Mouse (Mus musculus) right cerebral cortex, postnatal 4 days (tissue): ENCODE measurements around the gene Zbtb7a.
"Not testable (repeated sequence)": the region's sequence is repeated elsewhere in the genome, so short reads cannot be mapped to it uniquely, and the experiment has no call there.

Source experiments
- DNase-seq: peaks from one replicate; pipeline ENCODE4 v3.0.0-alpha.2; 2022

Zbtb7a gene

GRCm38 (mm10) chr10:81174617-81175344, 39.8 kb downstream of the Zbtb7a start:
- DNase-seq = peak; percentile 88

- not testable (repeated sequence) for DNase-seq
These were observed 40.3 kb downstream of the Zbtb7a start for GRCm38 (mm10) chr10:81175345-81175701.

GRCm38 (mm10) chr10:81175936-81176465, 41.0 kb downstream of the Zbtb7a start:
- no peak for DNase-seq

GRCm38 (mm10) chr10:81176466-81177271, 41.6 kb downstream of the Zbtb7a start, which contains the start of gene Eef2:
Gene Eef2 (plus strand): TSS chr10:81176631.
- DNase-seq = peak; percentile 100

GRCm38 (mm10) chr10:81177491-81177925, 42.5 kb downstream of the Zbtb7a start:
- DNase-seq = peak; percentile 54

GRCm38 (mm10) chr10:81177958-81178712, 43.1 kb downstream of the Zbtb7a start:
- DNase-seq = no peak

GRCm38 (mm10) chr10:81178927-81179326, 43.9 kb downstream of the Zbtb7a start:
- DNase-seq = no peak

- no peak for DNase-seq
These were observed 44.7 kb downstream of the Zbtb7a start for GRCm38 (mm10) chr10:81179451-81180342.

- no peak for DNase-seq
These were observed 45.9 kb downstream of the Zbtb7a start for GRCm38 (mm10) chr10:81180946-81181345.

GRCm38 (mm10) chr10:81181860-81182259, 46.8 kb downstream of the Zbtb7a start:
- not testable (repeated sequence) for DNase-seq

GRCm38 (mm10) chr10:81182336-81183333, 47.6 kb downstream of the Zbtb7a start, which contains the start of gene Dapk3:
Gene Dapk3 (plus strand): TSS chr10:81183005.
- peak; percentile 93 for DNase-seq

- DNase-seq = no peak
These were observed 48.8 kb downstream of the Zbtb7a start, which contains the start of gene 4930442H23Rik for GRCm38 (mm10) chr10:81183805-81184204. Gene 4930442H23Rik (minus strand): TSS chr10:81183849.

GRCm38 (mm10) chr10:81184765-81185164, 49.7 kb downstream of the Zbtb7a start:
- no peak for DNase-seq

GRCm38 (mm10) chr10:81187161-81187560, 52.1 kb downstream of the Zbtb7a start:
- no peak for DNase-seq

GRCm38 (mm10) chr10:81189821-81190220, 54.8 kb downstream of the Zbtb7a start:
- no peak for DNase-seq

GRCm38 (mm10) chr10:81190236-81190911, 55.4 kb downstream of the Zbtb7a start:
- no peak for DNase-seq

- no peak for DNase-seq
These were observed 55.9 kb downstream of the Zbtb7a start for GRCm38 (mm10) chr10:81190912-81191321.

GRCm38 (mm10) chr10:81191342-81191982, 56.4 kb downstream of the Zbtb7a start:
- no peak for DNase-seq
